Mouse (Mus musculus): ENCODE measurements around the gene Ces2c.
"Not testable (repeated sequence)": the region's sequence is repeated elsewhere in the genome, so short reads cannot be mapped to it uniquely, and the experiment has no call there.

Ces2c gene

GRCm38 (mm10) chr8:104846831-104847230, at the start of gene Ces2c:
TSS of gene Ces2c (plus strand) at chr8:104847068.
- in situ Hi-C loops (cut with MboI; ENCODE audit: unreplicated experiment in 2 of 2), result no loop called here

- in situ Hi-C loops (cut with MboI; ENCODE audit: unreplicated experiment in 2 of 2), result no loop called here
These were observed 47.5 kb upstream of the Ces2c start for GRCm38 (mm10) chr8:104799385-104799784.

GRCm38 (mm10) chr8:104806127-104806526, 40.7 kb upstream of the Ces2c start:
- in situ Hi-C loops (cut with MboI; ENCODE audit: unreplicated experiment in 2 of 2), result loop anchor here in 1 of 2 experiments (25.0 kb wide), 1 partner anchor 131 kb away; the partner anchor contains the start of genes Ces2e and Ces2f

DNA sequence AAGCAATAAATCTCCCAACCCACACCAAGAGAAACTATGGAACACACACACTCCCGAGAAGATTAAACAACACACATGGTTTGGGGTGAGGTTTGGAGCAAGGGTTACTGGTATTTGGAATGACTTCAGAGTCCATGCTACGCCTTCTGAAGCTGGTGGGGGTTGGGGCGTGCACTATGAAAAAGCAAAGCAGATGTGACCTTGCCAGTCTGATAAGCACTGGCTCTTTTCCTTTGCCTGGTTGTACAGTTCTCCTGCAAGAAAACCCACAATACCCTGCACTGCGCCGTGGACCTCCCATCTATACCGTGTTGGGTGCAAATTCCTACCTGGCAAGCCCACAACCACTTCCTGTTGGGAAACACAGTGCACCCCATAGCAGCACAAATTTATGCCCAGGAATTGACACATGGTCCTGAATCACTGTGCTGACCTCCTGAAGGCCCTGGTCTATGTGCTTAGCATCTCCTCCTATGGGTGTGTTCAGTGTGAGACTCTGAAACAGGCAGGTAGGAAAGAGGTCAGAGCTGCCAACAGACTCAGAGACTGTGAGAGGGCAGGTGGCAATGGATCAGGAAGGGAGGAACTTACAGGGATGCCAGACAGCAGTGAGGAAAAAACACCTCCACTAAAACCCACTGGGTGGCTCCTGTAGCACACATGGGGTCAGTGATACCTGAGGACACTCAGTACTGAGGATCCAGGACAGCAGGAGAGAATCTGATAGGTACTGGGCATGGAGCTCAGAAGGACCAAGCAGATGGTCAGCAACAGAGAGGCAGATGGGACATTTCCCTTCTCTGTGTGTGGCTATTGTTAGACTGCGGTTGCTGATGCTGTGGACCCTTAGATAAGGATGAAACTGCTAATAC, 38.1 kb upstream of the Ces2c start:
- in situ Hi-C loops (cut with MboI; ENCODE audit: unreplicated experiment in 2 of 2), result loop anchor here in 1 of 2 experiments (25.0 kb wide), 1 partner anchor 129 kb away; the partner anchor contains the start of genes Ces2e and Ces2f

GRCm38 (mm10) chr8:104809436-104809835, 37.4 kb upstream of the Ces2c start:
- in situ Hi-C loops (cut with MboI; ENCODE audit: unreplicated experiment in 2 of 2), result loop anchor here in 1 of 2 experiments (25.0 kb wide), 1 partner anchor 128 kb away; the partner anchor contains the start of genes Ces2e and Ces2f

DNA sequence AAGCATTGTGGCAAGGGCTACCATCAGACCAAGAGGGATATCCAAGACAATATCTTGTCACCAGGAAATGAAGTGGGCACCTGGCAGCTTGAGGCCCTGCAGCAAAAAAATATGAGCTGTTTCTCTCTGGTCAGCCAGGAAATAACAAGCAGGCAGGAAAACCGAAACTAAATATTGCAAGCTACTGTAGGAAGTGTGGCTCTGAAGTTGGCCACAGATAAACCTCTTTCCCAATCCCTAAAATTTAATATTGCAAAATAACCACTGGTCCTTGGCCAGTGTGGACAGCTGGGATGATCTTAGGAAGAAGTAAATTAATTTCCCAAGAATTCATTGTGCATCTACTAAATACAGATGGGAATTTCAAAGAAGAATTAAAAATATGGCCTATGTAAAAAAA, 20.0 kb upstream of the Ces2c start:
- in situ Hi-C loops (cut with MboI; ENCODE audit: unreplicated experiment in 2 of 2), result no loop called here

DNA sequence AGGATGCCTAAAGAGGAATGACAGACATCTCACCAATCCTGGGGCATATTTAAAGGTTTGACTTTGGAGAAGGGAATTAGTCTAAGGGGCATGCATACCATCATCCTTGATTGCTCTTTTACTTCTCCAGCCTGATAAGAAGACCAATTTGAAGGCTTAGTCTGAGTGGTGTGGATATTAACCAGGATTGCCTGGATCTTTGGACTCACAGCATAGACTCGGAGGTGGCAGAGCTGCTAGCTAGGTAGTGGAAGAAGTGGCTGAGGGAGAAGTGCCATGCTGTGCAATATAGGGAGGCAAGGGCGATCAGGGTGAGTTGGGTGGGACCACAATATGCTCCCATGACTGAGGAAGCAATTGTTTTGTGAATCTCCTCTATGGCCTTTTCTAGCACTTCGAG, 18.6 kb upstream of the Ces2c start:
- in situ Hi-C loops (cut with MboI; ENCODE audit: unreplicated experiment in 2 of 2), result no loop called here

- in situ Hi-C loops (cut with MboI; ENCODE audit: unreplicated experiment in 2 of 2), result no loop called here
These were observed 15.4 kb upstream of the Ces2c start, which contains the start of gene Ces2b for GRCm38 (mm10) chr8:104831440-104831839. TSS of gene Ces2b (plus strand) at chr8:104831572.

DNA sequence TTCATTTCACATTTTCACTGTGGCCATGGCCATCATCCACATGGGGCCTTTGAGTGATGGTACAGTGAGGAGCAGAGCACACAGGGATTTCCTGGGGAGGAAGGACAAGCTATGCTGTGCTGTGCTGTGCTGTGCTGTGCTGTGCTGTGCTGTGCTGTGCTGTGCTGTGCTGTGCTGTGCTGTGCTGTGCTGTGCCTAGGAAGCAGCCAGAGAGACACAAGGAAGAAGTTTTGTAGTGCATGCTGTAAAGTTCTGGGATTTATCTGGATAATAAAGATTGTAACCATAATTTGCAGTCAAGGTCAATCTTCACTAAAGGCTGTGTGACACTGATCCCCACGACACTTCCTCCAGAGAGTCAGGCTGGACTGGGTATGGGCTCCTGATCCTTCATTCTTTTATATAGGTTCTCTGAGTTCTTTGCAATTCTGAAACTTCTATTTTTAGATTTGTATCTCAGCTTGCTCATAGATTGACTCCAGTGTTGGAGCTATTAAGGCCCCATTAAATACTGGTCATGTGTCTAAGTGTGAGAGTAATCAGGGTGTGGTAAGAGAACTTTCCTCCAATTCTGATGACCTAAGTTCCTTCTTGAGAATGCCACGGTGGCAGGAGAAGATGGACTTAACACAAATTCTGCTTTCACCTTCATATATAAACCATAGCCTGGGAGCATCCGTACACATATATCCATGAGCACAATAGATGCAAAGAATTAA, 5.3 kb upstream of the Ces2c start:
- in situ Hi-C loops (cut with MboI; ENCODE audit: unreplicated experiment in 2 of 2), result no loop called here

DNA sequence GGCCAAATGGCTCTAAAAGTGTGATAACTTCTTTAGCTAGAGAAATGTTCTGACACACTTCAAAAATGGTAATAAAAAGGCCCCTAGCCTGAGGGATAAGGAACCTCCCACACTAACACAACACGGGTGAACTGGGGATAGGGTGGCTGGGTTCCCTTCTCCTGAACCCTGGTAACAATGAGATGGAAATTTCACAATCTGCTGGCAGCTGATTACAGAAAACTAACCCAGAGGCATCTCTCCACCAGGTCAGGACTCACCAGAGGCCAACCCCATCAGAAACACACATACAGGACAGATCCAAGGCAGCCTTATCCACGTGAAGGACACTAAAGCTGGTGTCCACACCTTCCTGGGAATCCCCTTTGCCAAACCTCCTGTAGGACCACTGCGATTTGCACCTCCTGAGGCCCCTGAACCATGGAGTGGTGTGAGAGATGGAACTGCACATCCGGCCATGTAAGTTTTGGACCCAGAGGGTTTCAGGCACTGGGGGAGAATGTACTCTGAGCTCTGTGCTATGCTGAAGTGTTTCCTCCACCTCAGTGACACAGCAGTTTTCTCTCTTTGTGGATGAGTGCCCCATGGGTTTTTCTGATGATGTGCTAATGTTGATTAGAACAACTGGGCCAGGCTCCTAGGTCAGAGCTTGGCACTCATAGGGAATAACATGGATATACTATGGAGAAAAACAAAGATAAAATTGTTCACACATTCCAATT, 1.0 kb downstream of the Ces2c start:
- in situ Hi-C loops (cut with MboI; ENCODE audit: unreplicated experiment in 2 of 2), result no loop called here

DNA sequence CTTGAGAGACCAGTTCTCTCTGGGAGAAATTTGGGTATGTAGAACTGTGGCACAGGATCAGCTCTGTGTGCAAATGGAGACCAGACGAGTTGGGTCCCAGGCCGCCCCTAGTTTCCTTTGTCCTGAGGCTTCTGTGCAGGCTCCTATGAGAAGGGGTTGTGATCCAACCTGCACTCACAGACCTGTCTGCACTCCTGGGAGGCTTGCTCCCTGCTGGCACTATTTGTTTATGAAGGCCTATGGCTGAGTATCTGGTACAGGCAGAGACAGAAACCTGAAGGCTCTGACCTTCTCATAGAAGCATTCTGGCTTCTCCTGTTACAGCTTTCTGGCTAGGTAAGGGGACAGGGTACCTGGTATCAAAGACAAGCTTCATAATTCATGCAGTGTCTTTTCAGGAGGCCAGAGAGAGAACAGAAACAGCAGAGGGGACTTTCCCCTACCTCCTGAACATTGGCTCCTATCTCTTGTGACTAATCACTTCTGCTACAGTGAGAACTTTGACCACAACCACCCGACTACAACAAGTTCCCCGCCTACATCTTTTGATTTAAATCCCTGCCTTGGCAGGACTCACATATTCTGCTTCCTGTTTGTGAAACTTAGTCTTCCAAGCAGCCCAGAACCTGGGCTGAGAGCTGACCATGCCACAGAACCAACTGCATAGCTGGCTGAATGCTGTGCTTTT, 20.1 kb downstream of the Ces2c start:
- in situ Hi-C loops (cut with MboI; ENCODE audit: unreplicated experiment in 2 of 2), result not testable (repeated sequence)

- in situ Hi-C loops (cut with MboI; ENCODE audit: unreplicated experiment in 2 of 2), result not testable (repeated sequence)
These were observed 22.0 kb downstream of the Ces2c start for GRCm38 (mm10) chr8:104868876-104869275.

GRCm38 (mm10) chr8:104886223-104886926, 39.5 kb downstream of the Ces2c start:
- in situ Hi-C loops (cut with MboI; ENCODE audit: unreplicated experiment in 2 of 2), result not testable (repeated sequence)

- in situ Hi-C loops (cut with MboI; ENCODE audit: unreplicated experiment in 2 of 2), result loop anchor here in 1 of 2 experiments (10.0 kb wide), 1 partner anchor 217 kb away; no protein-coding TSS in a partner anchor
These were observed 54.9 kb downstream of the Ces2c start for GRCm38 (mm10) chr8:104901746-104902145.

Data from v-Abl transformed pro-B cells (cell line).